Mouse (Mus musculus): Measurements from ENCODE around the gene Tnnt3. TPM values are rescaled to one million over a fixed set of nuclear protein-coding genes. Genes with fewer than 3 reads are reported as not detected.

Gene Tnnt3
- polyA plus RNA-seq, 1 experiment, result 2.7 TPM

DNA sequence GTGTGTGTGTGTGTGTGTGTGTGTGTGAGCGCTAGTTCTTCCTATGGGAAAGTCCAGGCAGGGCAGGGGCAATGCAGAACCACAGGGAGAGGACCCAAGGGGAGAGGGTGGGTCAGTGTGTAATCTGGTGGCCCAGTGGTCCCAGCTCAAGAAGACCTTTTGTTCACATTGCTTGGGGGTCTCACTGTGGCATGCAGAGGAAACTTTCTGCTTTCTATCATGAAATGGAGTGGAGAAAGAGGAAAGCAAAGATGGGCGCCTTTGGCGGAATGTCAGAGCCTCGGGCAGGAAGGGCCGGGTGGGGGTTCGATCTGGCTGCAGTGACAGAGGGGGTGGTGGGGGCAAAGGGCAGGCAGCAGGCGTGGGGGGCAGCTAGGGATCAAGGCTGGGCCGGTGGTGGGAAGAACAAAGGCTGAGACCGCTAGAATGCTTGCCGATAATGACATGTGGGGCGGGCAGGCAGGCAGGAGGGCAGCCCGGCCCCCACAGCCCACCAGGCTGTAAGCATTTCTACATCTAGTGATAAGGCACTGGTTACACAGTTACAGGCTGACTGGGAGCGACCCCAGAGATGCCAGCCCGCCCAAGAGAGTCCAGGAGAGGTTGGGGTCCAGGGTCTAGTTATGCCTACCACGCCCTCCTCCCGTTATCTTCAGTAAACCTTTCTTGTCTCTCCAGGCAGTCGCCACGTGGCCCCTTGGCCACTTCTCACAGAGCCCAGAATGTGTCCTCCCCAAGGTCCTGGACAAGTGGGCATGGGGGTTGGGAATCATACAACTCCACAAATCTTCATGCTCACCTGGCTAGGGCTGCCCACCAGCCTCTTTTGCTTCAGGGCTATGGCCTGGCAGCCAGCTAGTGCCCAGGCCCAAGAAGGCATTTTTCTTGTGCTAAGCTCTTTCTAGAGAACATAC lies 62.6 kb downstream of the Tnnt3 start:
- Histone ChIP-seq H3K27me3 (ENCODE audit: control insufficient read depth, insufficient read depth, low read length, poor library complexity, severe bottlenecking) (no peaks in the 10 kb centered on the region), H3K9ac (ENCODE audit: low read depth, poor library complexity, severe bottlenecking) (no peak overlapping the region), H3K36me3 (ENCODE audit: control insufficient read depth, insufficient read depth, low read length, poor library complexity, severe bottlenecking) (no peaks in the 10 kb centered on the region), H3K27ac (ENCODE audit: insufficient read depth, low read length) (no peak overlapping the region), H3K4me3 (ENCODE audit: low read depth, low read length) (no peak overlapping the region), H3K9me3 (replicated peaks; ENCODE audit: control insufficient read depth, insufficient read depth, low read length, poor library complexity, severe bottlenecking) (no peaks in the 10 kb centered on the region), H3K4me1 (ENCODE audit: control insufficient read depth, insufficient read depth, low read length) (peaks cover 8% of the 10 kb centered on the region)
- no peak for TF ChIP-seq CTCF (IDR thresholded peaks at IDR 0.05; ENCODE audit: low read depth, low read length)
- no peak for TF ChIP-seq POLR2A (IDR thresholded peaks at IDR 0.05; ENCODE audit: insufficient read depth, low read length)
- no peak for TF ChIP-seq EP300 (IDR thresholded peaks at IDR 0.05; ENCODE audit: insufficient read depth, low read depth, low read length)

DNA sequence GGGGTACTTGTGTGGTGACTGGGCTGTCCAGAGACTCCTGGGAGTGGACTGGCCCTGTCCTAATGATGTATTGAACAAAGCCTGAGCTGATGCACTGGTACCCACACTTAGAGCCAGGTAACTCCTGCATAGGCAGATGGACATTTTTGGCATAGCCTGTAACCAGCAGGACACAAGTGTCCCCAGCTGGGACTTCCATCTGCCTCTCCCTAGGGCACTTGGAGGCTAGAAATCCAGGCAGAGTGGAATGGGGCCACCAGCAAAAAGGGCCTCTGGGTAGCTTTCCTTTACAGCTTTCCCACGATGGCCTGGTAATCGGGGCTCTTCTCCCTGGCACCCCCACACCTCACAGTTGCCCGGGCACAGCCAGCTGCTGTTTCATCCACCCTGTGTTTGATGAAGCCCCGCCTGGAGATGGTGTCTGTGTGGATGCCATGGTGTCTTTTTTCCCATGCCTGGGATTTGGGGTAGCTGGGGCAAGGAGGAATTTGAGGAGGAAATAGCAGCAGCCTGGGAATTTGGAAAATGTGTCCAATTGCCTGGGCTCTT lies 63.3 kb downstream of the Tnnt3 start:
- TF ChIP-seq CTCF (IDR thresholded peaks at IDR 0.05; ENCODE audit: low read depth, low read length), result no peak
- no peak for TF ChIP-seq POLR2A (IDR thresholded peaks at IDR 0.05; ENCODE audit: insufficient read depth, low read length)
- no peak for TF ChIP-seq EP300 (IDR thresholded peaks at IDR 0.05; ENCODE audit: insufficient read depth, low read depth, low read length)
- peaks cover 8% of the 10 kb centered on the region for H3K4me1 ChIP-seq (ENCODE audit: control insufficient read depth, insufficient read depth, low read length)

DNA sequence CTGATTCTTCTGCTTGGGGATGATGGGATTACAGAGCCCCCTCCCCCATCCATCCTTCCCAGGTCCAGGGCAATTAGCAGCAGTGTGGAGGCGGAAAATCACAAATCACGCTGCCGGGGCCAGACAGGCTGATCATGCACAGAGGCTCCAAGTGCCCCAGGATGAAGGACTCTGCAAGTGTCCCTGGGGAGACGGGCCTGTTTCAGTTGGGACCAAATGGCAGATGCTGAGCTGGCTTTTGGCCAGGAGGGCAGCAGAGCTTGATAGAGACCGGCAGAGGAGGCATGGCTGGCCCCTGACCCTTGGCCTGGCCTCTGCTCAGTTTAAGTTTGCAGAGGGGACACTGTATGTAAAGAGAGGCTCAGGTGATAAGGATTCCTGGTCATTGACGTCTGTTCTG lies 64.5 kb downstream of the Tnnt3 start:
- TF ChIP-seq CTCF (IDR thresholded peaks at IDR 0.05; ENCODE audit: low read depth, low read length) (no peak), EP300 (IDR thresholded peaks at IDR 0.05; ENCODE audit: insufficient read depth, low read depth, low read length) (no peak), POLR2A (IDR thresholded peaks at IDR 0.05; ENCODE audit: insufficient read depth, low read length) (no peak)
- no peak overlapping the region for H3K9ac ChIP-seq (ENCODE audit: low read depth, poor library complexity, severe bottlenecking)
- H3K27me3 ChIP-seq (ENCODE audit: control insufficient read depth, insufficient read depth, low read length, poor library complexity, severe bottlenecking), result no peaks in the 10 kb centered on the region
- H3K4me3 ChIP-seq (ENCODE audit: low read depth, low read length), result no peak overlapping the region
- no peaks in the 10 kb centered on the region for H3K9me3 ChIP-seq (replicated peaks; ENCODE audit: control insufficient read depth, insufficient read depth, low read length, poor library complexity, severe bottlenecking)
- no peak overlapping the region for H3K27ac ChIP-seq (ENCODE audit: insufficient read depth, low read length)
- no peaks in the 10 kb centered on the region for H3K36me3 ChIP-seq (ENCODE audit: control insufficient read depth, insufficient read depth, low read length, poor library complexity, severe bottlenecking)
- peaks cover 8% of the 10 kb centered on the region for H3K4me1 ChIP-seq (ENCODE audit: control insufficient read depth, insufficient read depth, low read length)

More for the DNA sequence above, 63.3 kb downstream of the Tnnt3 start:
- H3K27ac ChIP-seq (ENCODE audit: insufficient read depth, low read length), result no peak overlapping the region
- no peak overlapping the region for H3K4me3 ChIP-seq (ENCODE audit: low read depth, low read length)
- H3K36me3 ChIP-seq (ENCODE audit: control insufficient read depth, insufficient read depth, low read length, poor library complexity, severe bottlenecking), result no peaks in the 10 kb centered on the region
- H3K9me3 ChIP-seq (replicated peaks; ENCODE audit: control insufficient read depth, insufficient read depth, low read length, poor library complexity, severe bottlenecking), result no peaks in the 10 kb centered on the region
- H3K9ac ChIP-seq (ENCODE audit: low read depth, poor library complexity, severe bottlenecking), result no peak overlapping the region
- no peaks in the 10 kb centered on the region for H3K27me3 ChIP-seq (ENCODE audit: control insufficient read depth, insufficient read depth, low read length, poor library complexity, severe bottlenecking)

DNA sequence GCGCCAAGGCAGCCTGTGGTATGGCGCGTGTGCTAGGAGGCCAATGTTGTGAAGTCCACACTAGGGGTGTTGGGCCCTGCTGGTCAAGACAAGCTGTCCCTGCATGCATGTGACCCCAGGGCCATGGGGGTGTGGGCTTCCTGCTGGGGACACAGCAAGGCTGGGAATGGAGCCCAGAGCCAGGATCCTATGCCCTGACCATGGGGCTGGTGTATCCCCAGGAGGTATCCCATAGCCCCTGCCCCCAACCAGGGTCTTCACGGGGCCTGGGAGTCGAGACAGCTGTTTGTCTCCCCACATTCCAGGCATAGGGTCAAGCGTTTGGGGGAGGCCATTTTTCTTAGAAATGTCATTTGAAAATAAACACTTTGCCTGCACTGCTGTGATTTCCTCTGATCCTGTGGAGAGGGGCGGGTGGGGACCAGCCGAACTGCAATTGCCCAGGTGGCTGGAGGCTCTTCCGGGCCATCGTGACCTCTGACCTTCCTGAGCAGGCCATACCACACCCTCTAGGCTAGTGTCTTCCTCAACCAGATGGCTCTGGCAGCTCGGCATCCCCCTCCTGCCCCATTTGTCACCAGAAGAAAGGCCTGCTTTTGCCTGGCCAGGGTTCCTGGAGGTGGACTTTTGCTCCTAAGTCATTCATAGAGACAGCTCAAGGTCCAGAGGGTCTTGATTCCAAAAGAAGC lies 66.5 kb downstream of the Tnnt3 start:
- Histone ChIP-seq H3K4me3 (ENCODE audit: low read depth, low read length) (no peak overlapping the region), H3K4me1 (ENCODE audit: control insufficient read depth, insufficient read depth, low read length) (peaks cover 8% of the 10 kb centered on the region), H3K27me3 (ENCODE audit: control insufficient read depth, insufficient read depth, low read length, poor library complexity, severe bottlenecking) (no peaks in the 10 kb centered on the region), H3K36me3 (ENCODE audit: control insufficient read depth, insufficient read depth, low read length, poor library complexity, severe bottlenecking) (no peaks in the 10 kb centered on the region), H3K9me3 (replicated peaks; ENCODE audit: control insufficient read depth, insufficient read depth, low read length, poor library complexity, severe bottlenecking) (no peaks in the 10 kb centered on the region), H3K27ac (ENCODE audit: insufficient read depth, low read length) (no peak overlapping the region), H3K9ac (ENCODE audit: low read depth, poor library complexity, severe bottlenecking) (no peak overlapping the region)
- TF ChIP-seq EP300 (IDR thresholded peaks at IDR 0.05; ENCODE audit: insufficient read depth, low read depth, low read length) (0 out of 2 replicates have a peak, but pooled peaks have one; percentile 33), CTCF (IDR thresholded peaks at IDR 0.05; ENCODE audit: low read depth, low read length) (no peak)

Other genes with a start within 250 kb of the Tnnt3 start
- gene Gm2431, start 240.5 kb upstream of the Tnnt3 start, polyA plus RNA-seq (2011; ENCODE audit: insufficient read depth, insufficient read length, low read depth, missing spikeins), result not detected in 2 replicates
- gene Gm4559, start 224.5 kb upstream of the Tnnt3 start, polyA plus RNA-seq (2011; ENCODE audit: insufficient read depth, insufficient read length, low read depth, missing spikeins), result not detected in 2 replicates
- gene Krtap5-1, start 201.7 kb upstream of the Tnnt3 start, polyA plus RNA-seq (2011; ENCODE audit: insufficient read depth, insufficient read length, low read depth, missing spikeins), result not detected in 2 replicates
- not detected in 2 replicates for gene Krtap5-4, start 195.3 kb upstream of the Tnnt3 start, polyA plus RNA-seq (2011; ENCODE audit: insufficient read depth, insufficient read length, low read depth, missing spikeins)
- 0.90 TPM in 1 of 2 replicates, not detected in the other for gene Ifitm10, start 125.1 kb upstream of the Tnnt3 start, polyA plus RNA-seq (2011; ENCODE audit: insufficient read depth, insufficient read length, low read depth, missing spikeins)
- not detected in 2 replicates for gene Gm49369, start 116.2 kb upstream of the Tnnt3 start, polyA plus RNA-seq (2011; ENCODE audit: insufficient read depth, insufficient read length, low read depth, missing spikeins)
- gene Ctsd, start 110.8 kb upstream of the Tnnt3 start, polyA plus RNA-seq (2011; ENCODE audit: insufficient read depth, insufficient read length, low read depth, missing spikeins), result 248 and 256 TPM in 2 replicates
- 0.82 TPM in 1 of 2 replicates, not detected in the other for gene Syt8, start 64.0 kb upstream of the Tnnt3 start, polyA plus RNA-seq (2011; ENCODE audit: insufficient read depth, insufficient read length, low read depth, missing spikeins)
- gene Tnni2, start 57.0 kb upstream of the Tnnt3 start, polyA plus RNA-seq (2011; ENCODE audit: insufficient read depth, insufficient read length, low read depth, missing spikeins), result 2.1 and 4.8 TPM in 2 replicates
- gene Lsp1, start 38.0 kb upstream of the Tnnt3 start, polyA plus RNA-seq (2011; ENCODE audit: insufficient read depth, insufficient read length, low read depth, missing spikeins), result 3.7 and 6.0 TPM in 2 replicates
- 15.1 and 15.2 TPM in 2 replicates for gene Mrpl23, start 33.9 kb downstream of the Tnnt3 start, polyA plus RNA-seq (2011; ENCODE audit: insufficient read depth, insufficient read length, low read depth, missing spikeins)
- 272 and 297 TPM in 2 replicates for gene Igf2, start 168.0 kb downstream of the Tnnt3 start, polyA plus RNA-seq (2011; ENCODE audit: insufficient read depth, insufficient read length, low read depth, missing spikeins)
- gene Gm49394, start 171.1 kb downstream of the Tnnt3 start, polyA plus RNA-seq (2011; ENCODE audit: insufficient read depth, insufficient read length, low read depth, missing spikeins), result 0.34 and 0.37 TPM in 2 replicates
- not detected in 2 replicates for gene Ins2, start 244.5 kb downstream of the Tnnt3 start, polyA plus RNA-seq (2011; ENCODE audit: insufficient read depth, insufficient read length, low read depth, missing spikeins)